Mouse (Mus musculus) heart, embryonic 15.5 days (tissue): ENCODE measurements around the gene Otor. TPM values are rescaled to one million over a fixed set of nuclear protein-coding genes. Genes with fewer than 3 reads are reported as not detected.

Experiments
- ATAC-seq: fragments of 200-750 bp; cut with Nextera tagmentation; replicated peaks from 2 replicates; pipeline ENCODE4 v1.8.0; 2017; ENCODE audit warnings: low read depth, moderate TSS enrichment; ENCODE audit not compliant: insufficient number of reproducible peaks, insufficient read depth, low FRiP score
- H3K27ac ChIP-seq: fragments of 300-500 bp; sonication (generic); 2 replicates; pipeline ENCODE4 v1.5.1; 2015; ENCODE audit warnings: mild to moderate bottlenecking, inconsistent platforms
- H3K27me3 ChIP-seq: fragments of 300-500 bp; sonication (generic); 2 replicates; pipeline ENCODE4 v1.6.1; 2015; ENCODE audit warnings: inconsistent platforms
- H3K36me3 ChIP-seq: fragments of 300-500 bp; sonication (generic); 2 replicates; pipeline ENCODE4 v1.6.1; 2015; ENCODE audit warnings: mild to moderate bottlenecking, inconsistent platforms
- H3K4me1 ChIP-seq: fragments of 300-500 bp; sonication (generic); replicated peaks from 2 replicates; pipeline ENCODE4 v1.6.1; 2015; ENCODE audit warnings: inconsistent platforms
- H3K4me2 ChIP-seq: fragments of 300-500 bp; sonication (generic); 2 replicates; pipeline ENCODE4 v1.6.1; 2015; ENCODE audit warnings: inconsistent platforms, mild to moderate bottlenecking, moderate library complexity
- H3K4me3 ChIP-seq: fragments of 300-500 bp; sonication (generic); 2 replicates; pipeline ENCODE4 v1.5.1; 2015; ENCODE audit warnings: mild to moderate bottlenecking, inconsistent platforms
- H3K9ac ChIP-seq: fragments of 300-500 bp; sonication (generic); 2 replicates; pipeline ENCODE4 v1.6.1; 2015; ENCODE audit warnings: mild to moderate bottlenecking, inconsistent platforms
- H3K9me3 ChIP-seq: fragments of 300-500 bp; sonication (generic); replicated peaks from 2 replicates; pipeline ENCODE4 v1.6.1; 2016; ENCODE audit warnings: inconsistent platforms
- WGBS: fragments of 180-500 bp; shearing (Covaris S2); methylation state at CpG from one replicate; pipeline ENCODE4 v1.1.7; 2015; ENCODE audit warnings: mixed read lengths; 5-methylcytosine and 5-hydroxymethylcytosine counted together
- polyA plus RNA-seq: library from polyadenylated mRNA; unstranded; fragments of >200 nt; fragmentation: Nextera tagmentation; extraction: Ambion mirVana; gene quantifications from 2 replicates; pipeline ENCODE4 v1.2.1, GENCODE M21; 2015

Gene Otor
- polyA plus RNA-seq, 1 experiment from 2014 or later = 0.21 TPM

GRCm38 (mm10) chr2:143065914-143066313 is 12.4 kb upstream of the Otor start:
- Histone ChIP-seq H3K36me3 (peaks cover 34% of the 10 kb centered on the region), H3K4me2 (no peak overlapping the region), H3K9ac (no peak overlapping the region), H3K27me3 (no peaks in the 10 kb centered on the region), H3K4me3 (no peak overlapping the region), H3K4me1 (peaks cover 5% of the 10 kb centered on the region; the same call in 1 of the 2 replicates), H3K9me3 (no peaks in the 10 kb centered on the region), H3K27ac (peak overlapping the region; percentile 17; the same call in 1 of the 2 replicates)
- 78% methylated on average over 3 of the region's 3 CpGs for WGBS
- no peak; the same call in 1 of the 2 replicates for ATAC-seq

- no peaks in the 10 kb centered on the region for H3K36me3 ChIP-seq
- peak overlapping the region; percentile 32; the same call in 1 of the 2 replicates for H3K4me2 ChIP-seq
- H3K27ac ChIP-seq = peak overlapping the region; percentile 68
- no peaks in the 10 kb centered on the region for H3K4me1 ChIP-seq
- H3K9me3 ChIP-seq = no peaks in the 10 kb centered on the region
- H3K4me3 ChIP-seq = no peak overlapping the region
- no peaks in the 10 kb centered on the region for H3K27me3 ChIP-seq
- 0 out of 2 replicates have a peak, but pooled peaks have one; percentile 47 for ATAC-seq
- WGBS = 41% methylated on average over 3 of the region's 3 CpGs
- no peak overlapping the region for H3K9ac ChIP-seq
These were observed 3.4 kb downstream of the Otor start for GRCm38 (mm10) chr2:143081693-143082092.

- H3K4me3 ChIP-seq = no peak overlapping the region
These were observed 6.7 kb downstream of the Otor start for GRCm38 (mm10) chr2:143084852-143085397.

GRCm38 (mm10) chr2:143089866-143090265 is 11.6 kb downstream of the Otor start:
- ATAC-seq = no peak
- Histone ChIP-seq H3K4me2 (no peak overlapping the region), H3K4me1 (no peaks in the 10 kb centered on the region), H3K9me3 (no peaks in the 10 kb centered on the region), H3K9ac (no peak overlapping the region), H3K27ac (no peak overlapping the region), H3K27me3 (no peaks in the 10 kb centered on the region), H3K36me3 (no peaks in the 10 kb centered on the region), H3K4me3 (no peak overlapping the region)
- 73% methylated on average over 8 of the region's 8 CpGs for WGBS

More at GRCm38 (mm10) chr2:143084852-143085397, 6.7 kb downstream of the Otor start:
- no peak overlapping the region for H3K4me2 ChIP-seq
- H3K27ac ChIP-seq = no peak overlapping the region
- no peaks in the 10 kb centered on the region for H3K36me3 ChIP-seq
- no peak for ATAC-seq
- no peaks in the 10 kb centered on the region for H3K27me3 ChIP-seq
- H3K9me3 ChIP-seq = no peaks in the 10 kb centered on the region
- no peak overlapping the region for H3K9ac ChIP-seq
- 63% methylated on average over 2 of the region's 2 CpGs for WGBS
- no peaks in the 10 kb centered on the region for H3K4me1 ChIP-seq

- ATAC-seq = no peak
- H3K9me3 ChIP-seq = no peaks in the 10 kb centered on the region
- H3K4me2 ChIP-seq = no peak overlapping the region
- no peak overlapping the region for H3K9ac ChIP-seq
- no peaks in the 10 kb centered on the region for H3K27me3 ChIP-seq
- H3K27ac ChIP-seq = no peak overlapping the region
- WGBS = 23% methylated on average over 6 of the region's 6 CpGs
- no peaks in the 10 kb centered on the region for H3K4me1 ChIP-seq
- H3K4me3 ChIP-seq = no peak overlapping the region
- no peaks in the 10 kb centered on the region for H3K36me3 ChIP-seq
These were observed 15.5 kb downstream of the Otor start for GRCm38 (mm10) chr2:143093726-143094125.

GRCm38 (mm10) chr2:143094761-143095160 is 16.5 kb downstream of the Otor start:
- Histone ChIP-seq H3K9ac (no peak overlapping the region), H3K36me3 (no peaks in the 10 kb centered on the region), H3K27me3 (no peaks in the 10 kb centered on the region), H3K9me3 (no peaks in the 10 kb centered on the region), H3K27ac (no peak overlapping the region), H3K4me3 (no peak overlapping the region), H3K4me2 (no peak overlapping the region), H3K4me1 (no peaks in the 10 kb centered on the region)
- ATAC-seq = no peak
- 54% methylated on average over 6 of the region's 6 CpGs for WGBS

- H3K27me3 ChIP-seq = no peaks in the 10 kb centered on the region
These were observed 18.9 kb downstream of the Otor start for GRCm38 (mm10) chr2:143097170-143097569.

GRCm38 (mm10) chr2:143113859-143114258 is 35.6 kb downstream of the Otor start:
- no peaks in the 10 kb centered on the region for H3K27me3 ChIP-seq
- no peak for ATAC-seq
- H3K4me3 ChIP-seq = no peak overlapping the region
- no peaks in the 10 kb centered on the region for H3K9me3 ChIP-seq
- no peak overlapping the region for H3K4me2 ChIP-seq
- no peak overlapping the region for H3K27ac ChIP-seq
- WGBS = 85% methylated on average over 1 of the region's 1 CpGs
- H3K4me1 ChIP-seq = no peaks in the 10 kb centered on the region
- no peak overlapping the region for H3K9ac ChIP-seq
- H3K36me3 ChIP-seq = no peaks in the 10 kb centered on the region

More at GRCm38 (mm10) chr2:143097170-143097569, 18.9 kb downstream of the Otor start:
- WGBS = 65% methylated on average over 1 of the region's 1 CpGs
- no peak overlapping the region for H3K9ac ChIP-seq
- ATAC-seq = no peak
- no peaks in the 10 kb centered on the region for H3K9me3 ChIP-seq
- no peak overlapping the region for H3K4me2 ChIP-seq
- no peaks in the 10 kb centered on the region for H3K4me1 ChIP-seq
- no peak overlapping the region for H3K27ac ChIP-seq
- H3K36me3 ChIP-seq = no peaks in the 10 kb centered on the region
- H3K4me3 ChIP-seq = no peak overlapping the region

- Histone ChIP-seq H3K9ac (no peak overlapping the region), H3K27ac (no peak overlapping the region), H3K4me1 (no peaks in the 10 kb centered on the region), H3K27me3 (no peaks in the 10 kb centered on the region), H3K9me3 (no peaks in the 10 kb centered on the region), H3K4me3 (no peak overlapping the region), H3K4me2 (no peak overlapping the region), H3K36me3 (no peaks in the 10 kb centered on the region)
- WGBS = 57% methylated on average over 4 of the region's 4 CpGs
- ATAC-seq = no peak
These were observed 36.4 kb downstream of the Otor start for GRCm38 (mm10) chr2:143114716-143115115.

- H3K4me1 ChIP-seq = no peaks in the 10 kb centered on the region
- no peak for ATAC-seq
- H3K36me3 ChIP-seq = no peaks in the 10 kb centered on the region
- H3K27ac ChIP-seq = no peak overlapping the region
- H3K27me3 ChIP-seq = no peaks in the 10 kb centered on the region
- WGBS = 64% methylated on average over 3 of the region's 3 CpGs
- no peaks in the 10 kb centered on the region for H3K9me3 ChIP-seq
- H3K9ac ChIP-seq = no peak overlapping the region
- no peak overlapping the region for H3K4me2 ChIP-seq
- no peak overlapping the region for H3K4me3 ChIP-seq
These were observed 39.2 kb downstream of the Otor start for GRCm38 (mm10) chr2:143117453-143117852.

GRCm38 (mm10) chr2:143118221-143118620 is 39.9 kb downstream of the Otor start:
- Histone ChIP-seq H3K27me3 (no peaks in the 10 kb centered on the region), H3K9ac (no peak overlapping the region), H3K4me3 (no peak overlapping the region), H3K36me3 (no peaks in the 10 kb centered on the region), H3K4me1 (no peaks in the 10 kb centered on the region), H3K4me2 (no peak overlapping the region), H3K27ac (no peak overlapping the region), H3K9me3 (no peaks in the 10 kb centered on the region)
- ATAC-seq = no peak
- WGBS = 73% methylated on average over 7 of the region's 7 CpGs

GRCm38 (mm10) chr2:143131098-143131646 is 52.9 kb downstream of the Otor start:
- Histone ChIP-seq H3K4me3 (no peak overlapping the region), H3K4me2 (no peak overlapping the region), H3K4me1 (no peaks in the 10 kb centered on the region), H3K9ac (no peak overlapping the region), H3K27ac (no peak overlapping the region), H3K9me3 (no peaks in the 10 kb centered on the region), H3K36me3 (no peaks in the 10 kb centered on the region), H3K27me3 (no peaks in the 10 kb centered on the region)
- 50% methylated on average over 5 of the region's 5 CpGs for WGBS
- no peak for ATAC-seq
